Mouse (Mus musculus): Measurements from ENCODE around the gene Apc2.

- no peak for TF ChIP-seq POLR2A (IDR thresholded peaks at IDR 0.05; ENCODE audit: extremely low read depth, insufficient read depth, low read length)
- TF ChIP-seq CTCF (IDR thresholded peaks at IDR 0.05; ENCODE audit: extremely low read depth, insufficient read depth, low read length) = no peak
Observed at GRCm38 (mm10) chr10:80357336-80357735, 61.6 kb downstream of the Apc2 start.

All from cortical plate, adult 2 months (tissue).